Mouse (Mus musculus): ENCODE results near the gene Ankk1.

GRCm38 (mm10) chr9:49425585-49425984 is 1.2 kb downstream of the Ankk1 start:
- TF ChIP-seq POU5F1 (IDR thresholded peaks at IDR 0.05; ENCODE audit: borderline replicate concordance, low read length) = no peak
- no peak for TF ChIP-seq CTCF (conservative IDR thresholded peaks at IDR 0.05; ENCODE audit: low read length)
- TF ChIP-seq NANOG (IDR thresholded peaks at IDR 0.05; ENCODE audit: borderline replicate concordance, low read length) = no peak

Measured in E14TG2a.4 (cell line).